Mouse (Mus musculus): ENCODE results near the gene Fance. TPM values are rescaled to one million over a fixed set of nuclear protein-coding genes. Genes with fewer than 3 reads are reported as not detected.

The Fance gene
- 10 to 100 TPM in 3 of 4 experiments, 1 to 10 TPM in 1; 9.2 to 15.2 (median 12.3) TPM for total RNA-seq (2022)

DNA sequence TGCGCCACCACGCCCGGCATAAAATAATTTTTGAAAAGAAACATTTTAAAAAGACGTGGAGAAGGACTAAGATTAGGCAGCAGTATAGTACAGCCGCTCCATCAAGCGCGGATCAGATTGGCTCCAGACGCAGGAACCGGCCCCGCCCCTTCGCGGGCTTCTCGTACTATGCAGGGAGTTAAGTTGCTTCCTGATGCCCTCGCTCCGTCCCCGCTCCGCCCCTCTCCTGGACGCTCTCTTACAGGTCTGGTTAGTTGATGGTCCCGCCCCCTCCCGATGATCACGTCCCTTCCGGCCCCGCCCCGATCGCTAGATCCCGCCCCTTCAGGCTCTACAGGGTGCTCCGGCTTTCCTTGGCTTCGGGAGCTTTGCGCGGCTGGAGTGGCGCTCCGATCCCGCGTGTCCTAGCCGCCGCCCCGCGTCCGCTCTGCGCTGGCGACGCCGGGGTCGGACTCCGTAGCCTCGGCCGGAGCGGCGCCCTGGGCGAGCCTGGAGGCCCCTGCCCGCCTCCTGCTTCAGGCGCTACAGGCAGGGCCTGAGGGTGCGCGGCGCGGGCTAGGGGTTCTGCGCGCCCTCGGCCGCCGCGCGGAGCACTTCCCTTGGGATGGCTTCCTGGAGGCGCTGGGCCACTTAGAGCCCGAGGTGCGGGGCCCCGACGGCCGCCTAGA, at the start of gene Fance:
Gene Fance (plus strand): TSS at position 308 of the 668 bp plus-strand sequence.
- DNase-seq (ENCODE audit: low spot score), result peak; percentile 94

GRCm38 (mm10) chr17:28267251-28267650, 46.1 kb upstream of the Fance start:
- DNase-seq (ENCODE audit: low spot score), result no peak

- no peak for DNase-seq (ENCODE audit: low spot score)
These were observed 43.2 kb upstream of the Fance start for GRCm38 (mm10) chr17:28270165-28270564.

DNA sequence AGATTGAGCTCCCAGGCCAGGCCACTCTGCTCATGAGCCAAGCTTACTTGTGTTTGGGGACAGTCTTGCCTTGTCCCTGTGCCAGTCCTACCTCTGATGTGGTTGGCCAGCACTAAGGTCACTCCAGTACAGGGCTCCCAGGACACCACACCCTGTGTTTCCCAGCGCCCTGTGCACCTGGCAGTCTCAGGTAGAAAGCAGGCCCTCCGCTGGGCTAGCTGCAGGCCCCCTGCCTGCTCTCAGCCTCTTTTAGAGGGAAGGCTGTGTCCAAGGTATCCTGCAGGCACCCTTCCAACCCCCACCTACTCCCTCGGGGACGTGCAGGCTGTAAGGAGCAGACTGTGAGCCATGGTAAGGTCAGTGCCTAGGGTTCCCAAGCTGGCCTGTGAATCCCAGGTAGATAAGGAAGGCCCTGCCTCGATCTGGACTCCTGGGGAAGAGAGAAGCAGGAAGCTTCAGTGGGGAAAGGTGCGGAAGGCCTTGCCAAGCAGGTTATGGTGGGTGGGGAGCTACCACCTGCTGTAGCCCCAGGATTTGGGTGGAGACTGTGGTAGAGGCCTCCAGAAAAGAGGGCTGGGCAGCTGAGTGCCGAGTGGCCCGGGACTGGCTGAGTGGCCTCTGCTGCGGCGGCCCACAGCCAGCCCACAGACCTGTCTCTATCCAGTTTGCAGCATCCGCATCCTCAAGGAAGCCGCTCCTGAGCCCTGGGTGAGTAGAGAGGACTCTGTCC, 41.6 kb upstream of the Fance start:
- DNase-seq (ENCODE audit: low spot score), result no peak

DNA sequence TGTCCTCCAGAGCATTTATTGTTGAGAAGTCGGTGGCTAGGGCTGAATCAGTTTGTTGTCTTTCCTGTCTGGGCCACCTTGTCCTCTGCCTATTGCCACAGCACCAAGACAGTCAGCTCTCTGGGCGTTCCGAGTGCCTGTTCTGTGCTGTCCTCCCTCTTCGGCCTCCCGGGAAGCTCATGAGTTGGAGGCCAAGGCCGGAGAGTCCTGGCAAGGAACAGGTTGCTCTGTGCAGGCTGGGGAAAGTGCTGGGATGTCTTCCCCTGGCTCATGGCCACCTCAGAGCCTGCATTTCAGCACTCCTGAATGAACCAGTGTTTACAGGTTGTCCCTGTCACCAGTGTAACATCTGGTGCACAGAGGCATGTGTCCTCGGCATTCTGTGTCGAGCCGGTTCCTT, 41.0 kb upstream of the Fance start:
- DNase-seq (ENCODE audit: low spot score), result no peak

GRCm38 (mm10) chr17:28272837-28273236, 40.5 kb upstream of the Fance start:
- no peak for DNase-seq (ENCODE audit: low spot score)

DNA sequence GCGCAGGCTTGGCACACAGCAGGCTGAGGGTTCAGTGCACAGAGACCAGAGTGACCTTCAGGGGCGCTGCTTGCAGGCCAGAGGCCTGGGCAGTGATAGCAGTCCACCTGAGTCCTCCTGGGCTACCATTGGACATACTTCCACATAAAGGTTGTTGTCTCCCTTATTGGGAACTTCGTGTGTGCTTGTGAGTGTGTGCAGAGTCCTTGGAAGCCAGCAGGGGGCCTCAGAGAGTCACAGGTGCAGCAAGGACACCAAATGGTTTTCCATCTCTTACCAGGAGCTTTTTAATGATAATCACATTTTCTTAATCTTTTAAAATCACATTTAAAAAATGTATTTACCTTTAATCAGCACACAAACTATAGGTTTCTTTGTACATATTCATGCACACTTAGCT, 38.6 kb upstream of the Fance start:
- DNase-seq (ENCODE audit: low spot score), result no peak

DNA sequence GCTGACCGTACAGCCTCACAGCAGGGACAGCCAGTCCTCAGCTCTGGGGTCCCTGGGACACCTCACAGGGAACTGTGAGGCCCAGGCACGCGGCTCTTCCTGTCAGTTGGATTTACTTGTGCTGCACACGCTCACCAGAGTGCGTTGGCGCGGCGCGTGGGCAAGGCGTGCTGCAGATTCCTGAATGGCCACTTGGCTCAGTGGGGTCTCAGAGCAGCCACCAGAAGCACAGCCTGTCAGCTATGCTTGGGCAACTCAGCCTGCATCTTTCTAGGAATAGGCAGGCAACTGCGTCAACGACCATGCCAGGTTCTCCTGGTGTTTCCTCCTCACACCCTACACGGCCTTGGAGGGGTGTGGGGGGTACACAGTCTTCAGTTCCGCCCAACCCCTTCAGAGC, 36.1 kb upstream of the Fance start:
- no peak for DNase-seq (ENCODE audit: low spot score)

- DNase-seq (ENCODE audit: low spot score), result no peak
These were observed 35.6 kb upstream of the Fance start for GRCm38 (mm10) chr17:28277721-28278120.

DNA sequence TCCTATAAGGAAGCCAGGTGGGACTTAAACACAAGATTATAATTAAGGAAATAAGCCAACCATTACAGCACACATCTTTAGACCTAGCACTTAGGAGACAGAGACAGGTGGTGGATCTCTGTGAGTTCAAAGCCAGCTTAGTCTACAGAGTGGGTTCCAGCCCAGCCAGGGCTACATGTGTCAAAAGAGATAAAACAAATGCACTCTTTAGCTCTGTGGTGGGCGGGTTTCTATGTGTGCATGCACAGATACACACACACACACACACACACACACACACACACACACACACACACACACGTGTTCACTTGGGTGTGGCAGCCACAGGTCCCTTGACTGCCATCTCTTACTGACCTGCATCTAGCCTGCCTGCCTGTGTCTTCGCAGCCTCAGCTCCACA, 35.2 kb upstream of the Fance start:
- no peak for DNase-seq (ENCODE audit: low spot score)

DNA sequence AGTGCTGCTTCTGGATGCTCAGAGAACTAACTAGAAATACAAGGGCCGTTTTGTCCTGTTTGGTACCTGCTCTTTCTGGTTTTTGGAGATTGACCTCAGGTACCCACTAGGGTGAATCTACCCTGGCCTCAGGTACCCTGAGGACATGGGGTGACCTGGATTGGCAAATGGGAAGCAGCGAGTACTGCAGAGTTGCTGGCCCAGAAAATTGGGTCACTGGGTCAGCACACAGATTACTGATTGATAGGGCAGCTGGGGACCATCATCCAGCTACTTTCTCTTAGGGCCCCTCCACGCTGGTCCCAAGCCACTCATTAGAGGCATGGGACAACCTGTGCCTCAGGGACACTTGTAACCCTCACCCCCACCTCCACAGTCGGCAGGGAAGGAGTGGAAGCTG, 34.1 kb upstream of the Fance start:
- no peak for DNase-seq (ENCODE audit: low spot score)

DNA sequence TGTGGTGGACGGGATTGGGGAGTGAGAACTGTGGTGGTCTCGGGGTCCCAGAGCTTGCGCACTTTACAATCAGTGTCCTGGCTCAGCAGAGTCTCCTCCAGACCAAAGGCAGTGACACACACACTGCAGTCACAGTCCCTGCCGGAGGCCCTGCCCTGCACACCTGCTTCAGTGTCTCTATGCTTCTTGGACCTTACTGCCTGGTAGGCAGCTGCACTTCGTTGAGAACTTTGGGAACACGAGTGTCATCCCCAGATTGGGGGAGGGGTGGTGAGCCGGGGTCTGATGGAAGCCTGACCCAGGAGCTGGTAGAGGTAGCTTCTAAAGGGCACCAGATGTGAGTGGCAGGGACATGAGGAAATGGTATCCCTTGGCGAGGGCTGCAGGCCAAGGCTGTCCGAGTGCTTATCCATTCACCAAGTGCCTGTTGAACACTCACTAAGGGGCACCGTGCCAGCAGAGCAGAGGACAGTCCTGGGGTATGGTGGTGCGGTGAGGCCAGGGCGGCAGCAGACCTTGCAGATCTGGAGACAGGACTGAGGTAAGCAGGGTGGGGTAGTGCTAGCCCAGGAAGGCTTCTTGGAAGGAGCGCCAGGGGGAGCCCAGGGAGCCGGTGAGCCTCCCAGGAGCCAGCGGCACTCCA, 33.4 kb upstream of the Fance start:
- peak; percentile 49 for DNase-seq (ENCODE audit: low spot score)

GRCm38 (mm10) chr17:28280423-28280800, 32.9 kb upstream of the Fance start:
- no peak for DNase-seq (ENCODE audit: low spot score)

- no peak for DNase-seq (ENCODE audit: low spot score)
These were observed 32.4 kb upstream of the Fance start for GRCm38 (mm10) chr17:28280831-28281377.

DNA sequence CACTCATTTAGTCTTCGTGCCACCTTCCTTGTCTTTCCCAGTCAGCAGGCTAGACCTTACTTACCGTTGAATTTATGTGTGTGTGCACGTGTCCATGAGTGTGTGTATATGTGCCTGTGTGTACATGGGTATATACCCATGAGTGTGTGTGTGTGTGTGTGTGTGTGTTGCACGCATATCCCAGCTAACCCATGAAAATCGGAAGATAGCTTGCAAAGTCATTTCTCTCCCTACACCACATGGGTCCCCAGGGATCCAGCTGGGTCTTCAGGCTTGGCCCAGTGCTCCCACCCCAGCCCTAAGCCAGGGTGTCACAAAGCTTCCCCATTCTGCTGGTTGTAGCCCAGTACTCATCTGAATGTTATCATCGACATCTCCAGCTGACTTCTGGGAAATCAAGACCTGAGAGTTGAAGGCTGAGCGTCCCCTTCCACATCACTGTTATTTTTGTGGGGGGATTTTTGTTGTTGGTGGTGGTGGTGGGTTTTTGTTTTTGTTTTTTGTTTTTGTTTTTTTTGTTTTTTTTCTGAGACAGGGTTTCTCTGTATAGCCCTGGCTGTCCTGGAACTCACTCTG, 31.4 kb upstream of the Fance start:
- no peak for DNase-seq (ENCODE audit: low spot score)

- no peak for DNase-seq (ENCODE audit: low spot score)
These were observed 30.1 kb upstream of the Fance start for GRCm38 (mm10) chr17:28283199-28283598.

DNA sequence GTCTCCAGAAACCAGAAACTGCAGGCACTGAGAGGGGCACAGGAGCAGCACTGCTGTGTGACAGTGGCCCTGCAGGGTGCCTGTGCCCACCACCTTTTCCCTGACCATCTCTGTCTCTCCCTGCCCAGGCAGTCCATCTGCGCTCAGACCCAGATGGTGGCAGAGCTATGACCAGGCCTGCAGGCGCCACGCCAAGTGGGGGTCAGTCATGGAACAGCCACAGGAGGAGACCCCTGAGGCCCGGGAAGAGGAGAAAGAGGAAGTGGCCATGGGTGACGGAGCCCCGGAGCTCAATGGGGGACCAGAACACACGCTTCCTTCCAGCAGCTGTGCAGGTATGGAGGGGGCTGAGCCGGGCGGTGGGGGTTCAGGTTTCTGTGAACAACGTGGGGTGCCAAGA, 27.2 kb upstream of the Fance start:
- no peak for DNase-seq (ENCODE audit: low spot score)

DNA sequence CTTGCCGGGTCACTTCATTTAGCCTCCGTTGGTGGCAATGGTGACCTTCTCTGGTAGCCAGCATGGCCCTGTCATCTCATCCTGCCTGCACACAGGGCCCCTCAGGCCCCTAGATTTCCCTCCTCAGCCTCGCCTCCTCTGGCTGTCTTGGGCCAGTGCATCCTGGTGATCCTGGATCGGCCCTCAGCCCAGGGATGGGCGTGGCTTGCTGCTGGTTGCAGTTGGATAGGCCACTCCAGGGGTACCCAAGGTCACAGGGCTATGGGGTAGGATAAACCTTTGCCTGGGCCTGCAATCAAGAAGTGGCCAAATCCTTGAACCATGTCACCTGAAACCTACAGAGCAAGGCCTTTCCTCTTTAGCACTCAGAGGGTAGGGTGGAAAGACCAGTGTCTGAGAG, 26.4 kb upstream of the Fance start:
- DNase-seq (ENCODE audit: low spot score), result no peak

DNA sequence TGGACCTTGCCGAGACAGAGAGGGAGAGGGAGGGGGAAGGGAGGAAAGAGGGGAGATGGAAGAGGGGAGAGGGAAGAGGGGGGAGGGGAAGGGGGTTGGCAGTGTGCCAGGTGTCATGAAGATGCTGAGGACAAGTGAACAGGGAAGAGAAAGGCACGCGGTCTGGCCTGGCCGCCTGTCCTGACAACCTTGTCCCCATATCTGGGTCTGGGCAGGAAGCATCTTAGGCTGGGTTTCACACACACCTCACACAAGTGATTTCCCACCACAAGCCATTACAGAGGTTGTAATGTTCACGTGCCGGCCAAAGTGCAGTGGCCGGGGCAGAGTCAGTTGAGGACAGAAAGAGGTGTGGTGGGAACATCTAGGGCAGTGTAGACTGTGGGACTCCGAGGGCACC, 25.7 kb upstream of the Fance start:
- no peak for DNase-seq (ENCODE audit: low spot score)

GRCm38 (mm10) chr17:28287980-28288379, 25.3 kb upstream of the Fance start:
- DNase-seq (ENCODE audit: low spot score), result no peak

- DNase-seq (ENCODE audit: low spot score), result no peak
These were observed 23.1 kb upstream of the Fance start for GRCm38 (mm10) chr17:28290262-28290661.

DNA sequence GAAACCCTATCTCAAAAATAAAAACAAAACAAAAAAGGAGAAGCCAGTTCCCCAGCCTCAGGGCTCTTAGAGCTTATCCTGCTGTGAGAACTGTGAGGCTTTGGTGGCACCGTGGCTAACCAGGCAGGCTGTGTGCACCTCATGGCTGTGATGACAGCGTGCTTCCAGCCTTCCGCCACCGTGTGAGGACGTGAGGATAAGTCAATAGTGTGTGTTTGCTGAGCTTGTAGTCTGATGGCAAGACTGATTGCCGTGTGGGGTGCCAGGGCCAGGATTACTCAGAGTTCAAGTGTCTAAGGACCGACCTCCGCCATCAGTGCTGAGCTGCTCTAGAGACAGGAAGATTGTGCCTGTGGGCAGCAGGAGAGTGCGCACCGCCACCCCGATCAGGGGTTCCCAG, 22.6 kb upstream of the Fance start:
- no peak for DNase-seq (ENCODE audit: low spot score)
